Mouse (Mus musculus): ENCODE measurements around the gene Glul. TPM values are rescaled to one million over a fixed set of nuclear protein-coding genes. Genes with fewer than 3 reads are reported as not detected.

Glul gene
- polyA plus RNA-seq (2012; ENCODE audit: low replicate concordance), result 9.3 and 48.7 TPM in 2 replicates

DNA sequence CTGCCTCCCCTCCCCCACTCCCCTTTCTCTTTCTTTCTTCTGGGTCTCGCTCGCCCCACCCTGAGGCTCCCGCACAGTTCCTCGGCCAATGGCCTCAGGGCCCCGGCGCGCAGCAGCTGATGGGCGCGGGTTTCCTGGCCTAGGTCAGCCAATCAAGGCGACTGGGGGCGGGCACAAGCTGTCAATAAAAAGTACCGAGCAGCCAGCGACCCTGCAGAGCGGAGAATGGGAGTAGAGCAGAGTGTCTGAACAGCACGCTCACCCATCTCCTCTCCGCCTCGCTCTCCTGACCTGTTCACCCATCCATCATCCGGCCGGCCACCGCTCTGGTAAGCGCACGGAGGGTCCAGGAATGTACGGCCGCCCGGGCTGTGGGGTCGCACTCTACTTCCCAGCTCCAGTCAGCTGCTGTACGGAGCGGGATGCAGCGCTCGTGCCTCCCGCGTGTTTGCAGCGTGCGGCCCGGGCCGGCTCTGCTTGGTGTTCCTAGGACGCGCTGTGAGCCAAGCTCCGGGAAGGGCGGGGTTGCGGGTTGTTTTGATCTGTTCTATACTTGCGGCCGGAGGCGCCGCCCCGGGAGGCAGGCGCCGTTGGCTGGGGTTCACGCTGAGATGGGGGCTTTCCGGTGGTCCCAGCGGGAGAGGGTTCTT, at the start of gene Glul, which contains the start of gene Teddm2:
TSS of gene Glul (plus strand) at position 214 of the 650 bp plus-strand sequence.
TSS of gene Teddm2 (minus strand) at position 498 of the 650 bp plus-strand sequence.

GRCm38 (mm10) chr1:153874045-153874444, 25.7 kb upstream of the Glul start, which contains the start of gene Teddm1b:
Gene Teddm1b (plus strand): TSS chr1:153874345.

GRCm38 (mm10) chr1:153891442-153891841, 8.3 kb upstream of the Glul start, which contains the start of gene Teddm1a:
Gene Teddm1a (plus strand): TSS chr1:153891742.

Other genes with a start within 250 kb of the Glul start
- gene Rgs8, start 246.9 kb upstream of the Glul start, polyA plus RNA-seq (2012; ENCODE audit: low replicate concordance), result 0.07 TPM in 1 of 2 replicates, not detected in the other
- 0.38 and 0.71 TPM in 2 replicates for gene Rgs16, start 159.6 kb upstream of the Glul start, polyA plus RNA-seq (2012; ENCODE audit: low replicate concordance)
- 4.0 and 5.0 TPM in 2 replicates for gene Rnasel, start 150.5 kb upstream of the Glul start, polyA plus RNA-seq (2012; ENCODE audit: low replicate concordance)
- not detected in 2 replicates for gene Rgsl1, start 55.8 kb upstream of the Glul start, polyA plus RNA-seq (2012; ENCODE audit: low replicate concordance)
- not detected in 2 replicates for gene Teddm1b, start 25.6 kb upstream of the Glul start, polyA plus RNA-seq (2012; ENCODE audit: low replicate concordance)
- gene Teddm1a, start 8.2 kb upstream of the Glul start, polyA plus RNA-seq (2012; ENCODE audit: low replicate concordance), result not detected in 2 replicates
- 0.14 and 0.18 TPM in 2 replicates for gene Teddm2, start 284 bp downstream of the Glul start, polyA plus RNA-seq (2012; ENCODE audit: low replicate concordance)

Measured in leukemia stem cell, adult 10-12 weeks (primary cell).